In the genomic region with DNA sequence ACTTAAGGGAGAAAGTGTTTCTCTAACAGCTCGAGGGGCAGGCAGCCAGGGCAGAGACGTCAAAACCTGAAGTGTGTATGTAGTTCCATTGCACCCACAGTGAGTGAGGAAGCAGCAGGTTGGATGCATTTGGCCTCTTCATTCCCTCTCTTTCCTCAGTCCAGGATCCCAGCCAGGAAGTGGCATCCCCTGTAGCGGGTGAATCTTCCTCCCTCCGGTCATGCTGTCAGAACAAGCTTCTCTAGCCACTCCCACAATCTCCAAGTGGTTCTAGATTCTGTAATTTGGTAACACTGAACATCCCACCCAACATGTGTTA, we compare ENCODE assay signal across 25 mouse cellular contexts. TPM values are rescaled to one million over a fixed set of nuclear protein-coding genes. Genes with fewer than 3 reads are reported as not detected.
A peak's percentile ranks its signal among the peaks of the same experiment; 100 is the strongest.
DNase-seq lines count a peak whose midpoint lies in the region; ATAC-seq and TF ChIP-seq lines count a peak whose summit lies in the region.
"Had no signal": no experiment of that assay in that cellular context is flagged by ENCODE, and none has a peak within 500 bp of the region (broad histone marks: within the 10 kb centered on the region; RNA-seq: fewer than 3 reads in every experiment).

No protein-coding gene starts in this region.

- H3K27me3 ChIP-seq in forebrain, embryonic 15.5 days, result no peaks in the 10 kb centered on the region
- H3K27me3 ChIP-seq in forebrain, embryonic 10.5 days (ENCODE audit: poor library complexity, severe bottlenecking), result peaks cover 94% of the 10 kb centered on the region
- no peaks in the 10 kb centered on the region for H3K27me3 ChIP-seq in hindbrain, postnatal 0 days (ENCODE audit: insufficient read depth, low read length)
- H3K27me3 ChIP-seq: kidney, embryonic 15.5 days; limb, embryonic 15.5 days; megakaryocyte, embryonic 14.5 days; neural tube, embryonic 12.5 days had no signal

- DNase-seq in cerebellum, adult 11-12 months, result peak; percentile 29
- no peak for DNase-seq in cerebellum, adult 9-10 months
- DNase-seq in forebrain, embryonic 10.5 days (ENCODE audit: extremely low spot score, low spot score), result no peak
- peak; percentile 76 for DNase-seq in left cerebral cortex, postnatal 4 days
- no peak for DNase-seq in left cerebral cortex, adult 9 months (ENCODE audit: low spot score in 2 of 2)
- DNase-seq in hindbrain, postnatal 0 days (ENCODE audit: low spot score), result peak; percentile 27
- DNase-seq in spleen, postnatal 36 days (ENCODE audit: low spot score in 2 of 2), result no peak
- DNase-seq: adrenal gland, postnatal 10 days; embryo, embryonic 11 days; gastrocnemius, postnatal 36 days; heart, adult 2 months; heart, postnatal 14 days; kidney, adult 11 months; kidney, postnatal 4 days; lung, embryonic 14.5 days; right cerebral cortex, postnatal 25 days; spleen, adult 18-20 months; thymus, postnatal 25 days had no signal

- no peak for TF ChIP-seq CTCF in hindbrain, postnatal 0 days (IDR thresholded peaks at IDR 0.05; ENCODE audit: low read depth)

- H3K27ac ChIP-seq in forebrain, embryonic 15.5 days (replicated peaks), result peak overlapping the region; percentile 60; the same call in 1 of the 2 replicates
- H3K27ac ChIP-seq in forebrain, embryonic 10.5 days, result no peak overlapping the region
- peak overlapping the region; percentile 42; the same call in 1 of the 2 replicates for H3K27ac ChIP-seq in hindbrain, postnatal 0 days
- H3K27ac ChIP-seq: heart, adult 2 months; heart, embryonic 13.5 days; kidney, embryonic 15.5 days; liver, embryonic 14.5 days; neural tube, embryonic 12.5 days had no signal

- WGBS in forebrain, embryonic 15.5 days, result 76% methylated on average over 4 of the region's 4 CpGs
- WGBS in forebrain, embryonic 10.5 days, result 92% methylated on average over 4 of the region's 4 CpGs
- 61% methylated on average over 4 of the region's 4 CpGs for WGBS in hindbrain, postnatal 0 days

- intact Hi-C loops in left cerebral cortex, postnatal 4 days (cut with DNase I), result no loop called here

- no peaks in the 10 kb centered on the region for H3K36me3 ChIP-seq in forebrain, embryonic 15.5 days
- no peaks in the 10 kb centered on the region for H3K36me3 ChIP-seq in forebrain, embryonic 10.5 days (replicated peaks)
- H3K36me3 ChIP-seq in hindbrain, postnatal 0 days (ENCODE audit: insufficient read depth, low read length), result no peaks in the 10 kb centered on the region
- H3K36me3 ChIP-seq: heart, embryonic 13.5 days; limb, embryonic 15.5 days; neural tube, embryonic 12.5 days had no signal

- H3K9ac ChIP-seq in forebrain, embryonic 15.5 days (replicated peaks), result no peak overlapping the region
- H3K9ac ChIP-seq in hindbrain, postnatal 0 days (replicated peaks; ENCODE audit: low read length), result no peak overlapping the region
- H3K9ac ChIP-seq: heart, embryonic 13.5 days; kidney, embryonic 15.5 days; limb, embryonic 15.5 days; liver, embryonic 14.5 days; lung, embryonic 14.5 days; neural tube, embryonic 12.5 days had no signal

- no peak overlapping the region for H3K4me3 ChIP-seq in forebrain, embryonic 15.5 days
- H3K4me3 ChIP-seq in forebrain, embryonic 10.5 days, result no peak overlapping the region
- no peak overlapping the region for H3K4me3 ChIP-seq in hindbrain, postnatal 0 days (ENCODE audit: low read length)
- H3K4me3 ChIP-seq: heart, adult 2 months; heart, embryonic 13.5 days; kidney, embryonic 15.5 days; limb, embryonic 15.5 days; neural tube, embryonic 12.5 days had no signal

- H3K4me2 ChIP-seq in forebrain, embryonic 15.5 days (replicated peaks), result no peak overlapping the region
- H3K4me2 ChIP-seq in hindbrain, postnatal 0 days (ENCODE audit: low read depth, low read length), result no peak overlapping the region
- H3K4me2 ChIP-seq: heart, embryonic 13.5 days; kidney, embryonic 15.5 days; limb, embryonic 15.5 days; lung, embryonic 14.5 days; neural tube, embryonic 12.5 days had no signal

- H3K9me3 ChIP-seq in forebrain, embryonic 15.5 days, result no peaks in the 10 kb centered on the region
- H3K9me3 ChIP-seq in forebrain, embryonic 10.5 days, result peaks cover 6% of the 10 kb centered on the region; the same call in 1 of the 2 replicates
- H3K9me3 ChIP-seq in hindbrain, postnatal 0 days (ENCODE audit: low read length), result no peaks in the 10 kb centered on the region
- H3K9me3 ChIP-seq: heart, embryonic 13.5 days; kidney, embryonic 15.5 days; limb, embryonic 15.5 days; megakaryocyte, embryonic 14.5 days; neural tube, embryonic 12.5 days had no signal

- H3K4me1 ChIP-seq in forebrain, embryonic 15.5 days, result peaks cover 40% of the 10 kb centered on the region
- H3K4me1 ChIP-seq in forebrain, embryonic 10.5 days, result peaks cover 71% of the 10 kb centered on the region
- H3K4me1 ChIP-seq in hindbrain, postnatal 0 days (ENCODE audit: insufficient read depth, low read length), result peaks cover 9% of the 10 kb centered on the region

- peak; percentile 15; the same call in 1 of the 2 replicates for ATAC-seq in forebrain, embryonic 15.5 days (replicated peaks)
- ATAC-seq in hindbrain, postnatal 0 days, result no peak

RNA-seq across cellular contexts. Expression of a gene that starts 52.6 kb away (rescaled TPM):
- 43.0 and 48.1 TPM in 2 replicates for polyA plus RNA-seq in forebrain, embryonic 15.5 days (2015; fragmentation: Nextera tagmentation; extraction: Ambion mirVana)
- polyA plus RNA-seq in forebrain, embryonic 10.5 days (2016; fragmentation: Nextera tagmentation; extraction: Ambion mirVana), result 66.3 and 68.8 TPM in 2 replicates
- 10 to 100 TPM; 40.6 to 45.5 TPM for total RNA-seq in left cerebral cortex, postnatal 4 days (2021)
- 29.2 and 29.6 TPM in 2 replicates for total RNA-seq in hindbrain, postnatal 0 days (2014; rRNA removed)
- polyA plus RNA-seq in hindbrain, postnatal 0 days (2015; fragmentation: Nextera tagmentation; extraction: Ambion mirVana), result 30.0 and 34.4 TPM in 2 replicates

Comparison
In these comparisons a context has a peak if more than half of its experiments do, and no peak if none do; other contexts are left out.
1. DNase-seq: peak in cerebellum, adult 11-12 months (single experiment), left cerebral cortex, postnatal 4 days (single experiment) and hindbrain, postnatal 0 days (single experiment); none in cerebellum, adult 9-10 months (single experiment), forebrain, embryonic 10.5 days (single experiment), left cerebral cortex, adult 9 months (0 of 2) and spleen, postnatal 36 days (0 of 2).